Mouse (Mus musculus) erythroblast, embryonic 14.5 days (primary cell): Measurements from ENCODE around the gene Nhsl2.

ENCODE experiments used
- GATA1 ChIP-seq: IDR thresholded peaks from 2 replicates; pipeline ENCODE4 v1.6.1; 2012; ENCODE audit warnings: low read length, inconsistent platforms, mixed read lengths
- TAL1 ChIP-seq: IDR thresholded peaks from 3 replicates; pipeline ENCODE4 v1.6.1; 2012; ENCODE audit warnings: low read length, inconsistent platforms, mixed read lengths

DNA sequence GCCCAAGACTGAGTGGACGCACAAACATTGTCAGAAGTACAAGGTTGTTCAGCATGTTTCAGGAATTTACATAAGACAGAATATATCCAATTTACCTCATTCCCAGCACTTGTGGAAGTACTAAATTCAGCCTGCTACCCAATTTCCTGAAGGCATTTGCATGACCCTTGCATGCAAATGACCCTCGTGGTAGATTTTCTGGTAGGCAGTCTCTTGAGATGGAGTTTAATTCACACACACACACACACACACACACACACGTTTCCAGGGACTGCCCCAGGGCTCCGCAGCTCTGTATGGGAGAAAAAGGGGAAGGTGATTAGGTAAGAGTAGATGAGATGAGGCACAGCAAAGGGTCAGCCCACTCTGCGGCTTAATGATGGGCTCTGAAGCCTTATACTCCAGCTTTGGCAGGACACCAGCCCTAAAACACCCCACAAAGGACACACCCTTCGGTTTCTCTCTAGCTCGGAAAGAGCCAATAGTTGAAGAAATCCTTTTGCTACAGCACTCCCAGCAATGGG lies 245.3 kb downstream of the Nhsl2 start:
- TF ChIP-seq TAL1 (no peak), GATA1 (no peak)
